ENCODE assay signal across 8 mouse cellular contexts in the genomic region with DNA sequence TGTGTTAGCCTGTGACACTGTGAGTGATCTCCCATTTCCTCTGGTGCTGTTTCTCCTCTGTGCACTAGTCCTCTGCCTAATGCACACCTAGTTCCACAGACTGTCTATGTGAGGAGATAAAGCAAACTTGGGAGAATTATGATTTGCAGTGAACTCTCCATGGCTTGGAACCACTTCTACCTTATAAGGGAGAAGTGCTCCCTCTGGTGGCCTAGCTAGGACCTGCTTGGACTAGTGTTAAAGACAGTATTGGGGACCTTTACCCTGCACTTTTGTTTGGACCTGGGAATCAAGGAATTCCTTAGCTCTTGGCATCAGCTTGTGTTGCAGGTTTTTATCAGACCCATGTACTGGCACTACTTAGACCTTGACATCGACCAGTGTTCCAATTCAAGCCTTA. TPM values are rescaled to one million over a fixed set of nuclear protein-coding genes. Genes with fewer than 3 reads are reported as not detected.
DNase-seq lines count a peak whose midpoint lies in the region; ATAC-seq lines count a peak whose summit lies in the region.

No protein-coding gene starts in this region.

- 20% methylated on average over 1 of the region's 1 CpGs for WGBS in heart, embryonic 16.5 days
- WGBS in heart, embryonic 12.5 days: 20% methylated on average over 1 of the region's 1 CpGs
- 33% methylated on average over 1 of the region's 1 CpGs for WGBS in hindbrain, embryonic 14.5 days
- WGBS in midbrain, embryonic 11.5 days: 33% methylated on average over 1 of the region's 1 CpGs

- no peak overlapping the region for H3K4me3 ChIP-seq in heart, embryonic 16.5 days (ENCODE audit: low read length)
- no peak overlapping the region for H3K4me3 ChIP-seq in heart, embryonic 12.5 days
- H3K4me3 ChIP-seq in hindbrain, embryonic 14.5 days (replicated peaks; ENCODE audit: low read length): no peak overlapping the region
- H3K4me3 ChIP-seq in midbrain, embryonic 11.5 days (ENCODE audit: low read depth, low read length): no peak overlapping the region

- H3K4me1 ChIP-seq in heart, embryonic 16.5 days (ENCODE audit: control insufficient read depth, insufficient read depth, low read length): no peaks in the 10 kb centered on the region
- 0 out of 2 replicates have a peak, but pooled peaks cover 2% of the 10 kb centered on the region for H3K4me1 ChIP-seq in heart, embryonic 12.5 days (replicated peaks)
- no peaks in the 10 kb centered on the region for H3K4me1 ChIP-seq in hindbrain, embryonic 14.5 days (replicated peaks; ENCODE audit: control insufficient read depth, insufficient read depth, low read length)
- no peaks in the 10 kb centered on the region for H3K4me1 ChIP-seq in midbrain, embryonic 11.5 days (ENCODE audit: control insufficient read depth, insufficient read depth, low read length)

- H3K27me3 ChIP-seq in heart, embryonic 16.5 days (ENCODE audit: control insufficient read depth, insufficient read depth, low read length): no peaks in the 10 kb centered on the region
- H3K27me3 ChIP-seq in heart, embryonic 12.5 days (replicated peaks): no peaks in the 10 kb centered on the region
- no peaks in the 10 kb centered on the region for H3K27me3 ChIP-seq in hindbrain, embryonic 14.5 days (ENCODE audit: control insufficient read depth, insufficient read depth, low read length)
- no peaks in the 10 kb centered on the region for H3K27me3 ChIP-seq in midbrain, embryonic 11.5 days (ENCODE audit: control insufficient read depth, insufficient read depth, low read length)
- H3K27me3 ChIP-seq in splenic B cell, adult 2 months (ENCODE audit: control insufficient read depth, insufficient read depth, low read length, poor library complexity, severe bottlenecking): no peaks in the 10 kb centered on the region

- no peak overlapping the region for H3K9ac ChIP-seq in heart, embryonic 16.5 days (ENCODE audit: low read length)
- no peak overlapping the region for H3K9ac ChIP-seq in heart, embryonic 12.5 days
- no peak overlapping the region for H3K9ac ChIP-seq in hindbrain, embryonic 14.5 days
- H3K9ac ChIP-seq in midbrain, embryonic 11.5 days (ENCODE audit: low read length): no peak overlapping the region

- intact Hi-C loops in left cerebral cortex, postnatal 10 days (cut with DNase I): loop anchor here (5.0 kb wide), 1 partner anchor 57 kb away; no protein-coding TSS in a partner anchor

- H3K4me2 ChIP-seq in heart, embryonic 16.5 days (ENCODE audit: low read depth, low read length): no peak overlapping the region
- H3K4me2 ChIP-seq in heart, embryonic 12.5 days: no peak overlapping the region
- H3K4me2 ChIP-seq in hindbrain, embryonic 14.5 days (replicated peaks): no peak overlapping the region
- H3K4me2 ChIP-seq in midbrain, embryonic 11.5 days: no peak overlapping the region

- DNase-seq in adrenal gland, adult (ENCODE audit: inconsistent age in 2 of 2, low spot score in 1 of 2): peak; percentile 30 to 82
- peak; percentile 81 for DNase-seq in embryo, embryonic 10.5 days (ENCODE audit: low spot score)
- peak; percentile 78 for DNase-seq in hindbrain, embryonic 14.5 days (ENCODE audit: low spot score)
- peak; percentile 41 to 52 for DNase-seq in left cerebral cortex, postnatal 10 days (ENCODE audit: extremely low spot score in 1 of 2, low spot score in 2 of 2)
- DNase-seq in midbrain, embryonic 11.5 days (ENCODE audit: low spot score, missing footprints): peak; percentile 88
- DNase-seq in splenic B cell, adult 2 months (ENCODE audit: low read depth, low spot score): peak; percentile 76

- no peak overlapping the region for H3K27ac ChIP-seq in heart, embryonic 16.5 days (ENCODE audit: low read length)
- H3K27ac ChIP-seq in heart, embryonic 12.5 days (ENCODE audit: poor library complexity, severe bottlenecking): no peak overlapping the region
- no peak overlapping the region for H3K27ac ChIP-seq in hindbrain, embryonic 14.5 days
- no peak overlapping the region for H3K27ac ChIP-seq in midbrain, embryonic 11.5 days (ENCODE audit: low read depth, low read length)

- no peaks in the 10 kb centered on the region for H3K9me3 ChIP-seq in heart, embryonic 16.5 days (replicated peaks; ENCODE audit: control insufficient read depth, low read length)
- H3K9me3 ChIP-seq in heart, embryonic 12.5 days (replicated peaks): no peaks in the 10 kb centered on the region
- H3K9me3 ChIP-seq in hindbrain, embryonic 14.5 days (ENCODE audit: control insufficient read depth, low read length): no peaks in the 10 kb centered on the region
- no peaks in the 10 kb centered on the region for H3K9me3 ChIP-seq in midbrain, embryonic 11.5 days (ENCODE audit: control insufficient read depth, low read length)

- no peaks in the 10 kb centered on the region for H3K36me3 ChIP-seq in heart, embryonic 16.5 days (ENCODE audit: control insufficient read depth, insufficient read depth)
- H3K36me3 ChIP-seq in heart, embryonic 12.5 days: 0 out of 2 replicates have a peak, but pooled peaks cover 7% of the 10 kb centered on the region
- peaks cover 6% of the 10 kb centered on the region; the same call in 1 of the 2 replicates for H3K36me3 ChIP-seq in hindbrain, embryonic 14.5 days (replicated peaks; ENCODE audit: control insufficient read depth, insufficient read depth)
- H3K36me3 ChIP-seq in midbrain, embryonic 11.5 days (ENCODE audit: control insufficient read depth, insufficient read depth, low read length): no peaks in the 10 kb centered on the region; the same call in 1 of the 2 replicates
- no peaks in the 10 kb centered on the region for H3K36me3 ChIP-seq in splenic B cell, adult 2 months (ENCODE audit: control insufficient read depth, insufficient read depth, low read length, poor library complexity, severe bottlenecking)

- ATAC-seq in heart, embryonic 16.5 days (replicated peaks; ENCODE audit: extremely low read depth, insufficient read depth, low FRiP score): peak; percentile 23; the same call in 1 of the 2 replicates
- ATAC-seq in heart, embryonic 12.5 days (ENCODE audit: insufficient number of reproducible peaks, low FRiP score): no peak
- no peak for ATAC-seq in hindbrain, embryonic 14.5 days (ENCODE audit: low FRiP score)
- peak; percentile 57; the same call in 1 of the 2 replicates for ATAC-seq in midbrain, embryonic 11.5 days (ENCODE audit: low FRiP score)

RNA-seq across cellular contexts. Expression of gene Slc25a53, which starts 18.8 kb away (rescaled TPM):
- 4.5 and 4.9 TPM in 2 replicates for polyA plus RNA-seq in heart, embryonic 16.5 days (2015; fragmentation: Nextera tagmentation; extraction: Ambion mirVana)
- 5.1 and 5.4 TPM in 2 replicates for polyA plus RNA-seq in heart, embryonic 12.5 days (2016; fragmentation: Nextera tagmentation; extraction: Ambion mirVana)
- polyA plus RNA-seq in hindbrain, embryonic 14.5 days (2014; fragmentation: Nextera tagmentation; extraction: Ambion mirVana): 12.9 and 15.9 TPM in 2 replicates
- 10 to 100 TPM; 17.5 to 30.4 TPM for total RNA-seq in left cerebral cortex, postnatal 10 days (2021)
- 11.9 and 13.0 TPM in 2 replicates for polyA plus RNA-seq in midbrain, embryonic 11.5 days (2014; fragmentation: Nextera tagmentation; extraction: Ambion mirVana)

RNA-seq across cellular contexts. Expression of gene Zcchc18, which starts 26.4 kb away (rescaled TPM):
- 1.9 and 2.0 TPM in 2 replicates for polyA plus RNA-seq in heart, embryonic 16.5 days (2015; fragmentation: Nextera tagmentation; extraction: Ambion mirVana)
- polyA plus RNA-seq in heart, embryonic 12.5 days (2016; fragmentation: Nextera tagmentation; extraction: Ambion mirVana): 2.7 and 4.1 TPM in 2 replicates
- 372 and 450 TPM in 2 replicates for polyA plus RNA-seq in hindbrain, embryonic 14.5 days (2014; fragmentation: Nextera tagmentation; extraction: Ambion mirVana)
- 100 to 1,000 TPM; 300 to 302 TPM for total RNA-seq in left cerebral cortex, postnatal 10 days (2021)
- polyA plus RNA-seq in midbrain, embryonic 11.5 days (2014; fragmentation: Nextera tagmentation; extraction: Ambion mirVana): 85.9 and 89.2 TPM in 2 replicates

RNA-seq across cellular contexts. Expression of gene Fam199x, which starts 30.1 kb away (rescaled TPM):
- 3.5 and 4.1 TPM in 2 replicates for polyA plus RNA-seq in heart, embryonic 16.5 days (2015; fragmentation: Nextera tagmentation; extraction: Ambion mirVana)
- polyA plus RNA-seq in heart, embryonic 12.5 days (2016; fragmentation: Nextera tagmentation; extraction: Ambion mirVana): 7.8 and 8.4 TPM in 2 replicates
- polyA plus RNA-seq in hindbrain, embryonic 14.5 days (2014; fragmentation: Nextera tagmentation; extraction: Ambion mirVana): 10.9 and 11.5 TPM in 2 replicates
- total RNA-seq in left cerebral cortex, postnatal 10 days (2021): 10 to 100 TPM in 1 of 2 experiments, 1 to 10 TPM in 1; 9.4 to 10.6 TPM
- polyA plus RNA-seq in midbrain, embryonic 11.5 days (2014; fragmentation: Nextera tagmentation; extraction: Ambion mirVana): 13.4 and 15.1 TPM in 2 replicates

RNA-seq across cellular contexts. Expression of gene Tmsb15b1, which starts 42.6 kb away (rescaled TPM):
- polyA plus RNA-seq in heart, embryonic 16.5 days (2015; fragmentation: Nextera tagmentation; extraction: Ambion mirVana): 10.1 and 12.4 TPM in 2 replicates
- polyA plus RNA-seq in heart, embryonic 12.5 days (2016; fragmentation: Nextera tagmentation; extraction: Ambion mirVana): 11.7 and 12.1 TPM in 2 replicates
- 26.4 and 33.1 TPM in 2 replicates for polyA plus RNA-seq in hindbrain, embryonic 14.5 days (2014; fragmentation: Nextera tagmentation; extraction: Ambion mirVana)
- 10 to 100 TPM in 1 of 2 experiments, 1 to 10 TPM in 1; 6.8 to 20.8 TPM for total RNA-seq in left cerebral cortex, postnatal 10 days (2021)
- polyA plus RNA-seq in midbrain, embryonic 11.5 days (2014; fragmentation: Nextera tagmentation; extraction: Ambion mirVana): 26.4 and 30.1 TPM in 2 replicates

RNA-seq across cellular contexts. Expression of gene Tmsb15l, which starts 42.6 kb away (rescaled TPM):
- 1.5 and 1.9 TPM in 2 replicates for polyA plus RNA-seq in heart, embryonic 16.5 days (2015; fragmentation: Nextera tagmentation; extraction: Ambion mirVana)
- 1.4 and 2.3 TPM in 2 replicates for polyA plus RNA-seq in heart, embryonic 12.5 days (2016; fragmentation: Nextera tagmentation; extraction: Ambion mirVana)
- 8.8 and 9.5 TPM in 2 replicates for polyA plus RNA-seq in hindbrain, embryonic 14.5 days (2014; fragmentation: Nextera tagmentation; extraction: Ambion mirVana)
- 1 to 10 TPM; 3.1 to 4.3 TPM for total RNA-seq in left cerebral cortex, postnatal 10 days (2021)
- 6.1 and 7.7 TPM in 2 replicates for polyA plus RNA-seq in midbrain, embryonic 11.5 days (2014; fragmentation: Nextera tagmentation; extraction: Ambion mirVana)

Comparison
In these comparisons a context has a peak if more than half of its experiments do, and no peak if none do; other contexts are left out.
1. ATAC-seq: peak in heart, embryonic 16.5 days (single experiment) and midbrain, embryonic 11.5 days (single experiment); none in heart, embryonic 12.5 days (single experiment) and hindbrain, embryonic 14.5 days (single experiment).
2. RNA of gene Zcchc18, which starts 26.4 kb away (polyA plus RNA-seq): 372 to 450 TPM in hindbrain, embryonic 14.5 days and 85.9 to 89.2 TPM in midbrain, embryonic 11.5 days; 2.7 to 4.1 TPM in heart, embryonic 12.5 days and 1.9 to 2.0 TPM in heart, embryonic 16.5 days; every median in the first group is over 10 times any median in the second.
3. Peak in every context shown above with its lines, with median percentiles within 50 percentile points of each other: DNase-seq.